Mouse (Mus musculus) bone marrow, adult 2 months (tissue): ENCODE results near the gene Rhobtb1.

Experiments
- CTCF ChIP-seq: fragments of 200-500 bp; IDR thresholded peaks from 2 replicates; pipeline ENCODE4 v1.5.1; 2011; ENCODE audit warnings: low read length, control low read depth; ENCODE audit not compliant: control insufficient read depth, insufficient read depth
- POLR2A ChIP-seq: fragments of 200-500 bp; IDR thresholded peaks from 2 replicates; pipeline ENCODE4 v1.6.1; 2011; ENCODE audit warnings: low read depth, mild to moderate bottlenecking, control low read depth, low read length, borderline replicate concordance; ENCODE audit not compliant: control insufficient read depth

DNA sequence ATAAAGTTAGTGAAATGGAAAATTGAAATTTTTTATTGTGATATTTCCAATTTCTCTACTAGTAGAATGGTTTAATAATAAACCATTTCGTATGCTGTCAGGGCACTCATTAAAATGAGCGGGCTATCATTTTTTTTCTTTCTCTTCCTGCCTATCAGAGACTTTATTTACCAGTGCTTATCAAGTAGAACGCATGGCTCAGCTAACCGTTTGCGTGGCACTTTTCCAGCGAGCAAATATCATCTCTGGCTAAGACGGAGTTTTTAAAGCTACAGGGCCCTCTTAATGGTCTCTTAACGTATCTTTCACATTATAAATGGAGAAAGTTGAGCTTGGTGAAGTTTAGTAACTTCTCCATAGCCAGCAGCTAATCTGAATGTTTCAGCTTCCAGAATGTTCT, 44.0 kb upstream of the Rhobtb1 start:
- TF ChIP-seq CTCF (no peak), POLR2A (no peak)
